Mouse (Mus musculus) intestine, embryonic 16.5 days (tissue): ENCODE data around the gene Lyzl4. TPM values are rescaled to one million over a fixed set of nuclear protein-coding genes. Genes with fewer than 3 reads are reported as not detected.

Source experiments
- ATAC-seq: fragments of 200-750 bp; cut with Nextera tagmentation; 2 replicates; pipeline ENCODE4 v1.8.0; 2017; ENCODE audit warnings: moderate TSS enrichment, moderate library complexity
- H3K27ac ChIP-seq: fragments of 300-500 bp; sonication (generic); 2 replicates; pipeline ENCODE4 v1.5.1; 2014; ENCODE audit warnings: mild to moderate bottlenecking, low read length
- H3K27me3 ChIP-seq: fragments of 300-500 bp; sonication (generic); replicated peaks from 2 replicates; pipeline ENCODE4 v1.6.1; 2014; ENCODE audit warnings: low read length, control low read depth, mixed read lengths; ENCODE audit not compliant: control insufficient read depth, insufficient read depth
- H3K36me3 ChIP-seq: fragments of 300-500 bp; sonication (generic); 2 replicates; pipeline ENCODE4 v1.6.1; 2014; ENCODE audit warnings: low read length, control low read depth; ENCODE audit not compliant: control insufficient read depth, insufficient read depth
- H3K4me1 ChIP-seq: fragments of 300-500 bp; sonication (generic); 2 replicates; pipeline ENCODE4 v1.6.1; 2014; ENCODE audit warnings: low read length, control low read depth, mixed read lengths; ENCODE audit not compliant: control insufficient read depth, insufficient read depth
- H3K4me2 ChIP-seq: fragments of 300-500 bp; sonication (generic); 2 replicates; pipeline ENCODE4 v1.6.1; 2014; ENCODE audit warnings: low read depth, low read length, control low read depth
- H3K4me3 ChIP-seq: fragments of 300-500 bp; sonication (generic); 2 replicates; pipeline ENCODE4 v1.5.1; 2014; ENCODE audit warnings: mild to moderate bottlenecking, low read length
- H3K9ac ChIP-seq: fragments of 300-500 bp; sonication (generic); 2 replicates; pipeline ENCODE4 v1.6.1; 2014; ENCODE audit warnings: low read depth, low read length
- H3K9me3 ChIP-seq: fragments of 300-500 bp; sonication (generic); 2 replicates; pipeline ENCODE4 v1.6.1; 2016; ENCODE audit warnings: low read length, control low read depth; ENCODE audit not compliant: control insufficient read depth
- WGBS: fragments of 180-500 bp; shearing (Covaris S2); extraction: QIAGEN DNeasy Blood & Tissue Kit; methylation state at CpG from one replicate; pipeline ENCODE4 v1.1.7; 2014; 5-methylcytosine and 5-hydroxymethylcytosine counted together
- polyA plus RNA-seq: library from polyadenylated mRNA; unstranded; fragments of >200 nt; fragmentation: Nextera tagmentation; extraction: Ambion mirVana; gene quantifications from 2 replicates; pipeline ENCODE4 v1.2.1, GENCODE M21; 2015

Gene Lyzl4
- polyA plus RNA-seq, 1 experiment from 2014 or later = not detected

GRCm38 (mm10) chr9:121528605-121529357 is 113.1 kb downstream of the Lyzl4 start:
- ATAC-seq = peak; percentile 26; the same call in 1 of the 2 replicates
- H3K4me2 ChIP-seq = no peak overlapping the region
- no peaks in the 10 kb centered on the region for H3K9me3 ChIP-seq
- no peaks in the 10 kb centered on the region for H3K27me3 ChIP-seq
- no peak overlapping the region for H3K4me3 ChIP-seq
- no peak overlapping the region for H3K27ac ChIP-seq
- H3K4me1 ChIP-seq = no peaks in the 10 kb centered on the region
- 64% methylated on average over 8 of the region's 8 CpGs for WGBS
- no peaks in the 10 kb centered on the region for H3K36me3 ChIP-seq
- no peak overlapping the region for H3K9ac ChIP-seq

Other genes with a start within 250 kb of the Lyzl4 start
- 65.7 and 70.7 TPM in 2 replicates for gene Cck, start 146.4 kb downstream of the Lyzl4 start, polyA plus RNA-seq
- 6.8 and 8.9 TPM in 2 replicates for gene Vipr1, start 620 bp upstream of the Lyzl4 start, polyA plus RNA-seq
- 16.1 and 16.4 TPM in 2 replicates for gene Sec22c, start 63.4 kb upstream of the Lyzl4 start, polyA plus RNA-seq
- gene Ss18l2, start 68.2 kb upstream of the Lyzl4 start, polyA plus RNA-seq = 124 and 144 TPM in 2 replicates
- gene Nktr, start 77.1 kb upstream of the Lyzl4 start, polyA plus RNA-seq = 44.8 and 46.3 TPM in 2 replicates
- gene Zfp651, start 117.2 kb upstream of the Lyzl4 start, polyA plus RNA-seq = 4.0 and 4.8 TPM in 2 replicates
- 0.27 and 0.32 TPM in 2 replicates for gene Klhl40, start 135.5 kb upstream of the Lyzl4 start, polyA plus RNA-seq
- 1.2 and 2.1 TPM in 2 replicates for gene Hhatl, start 150.4 kb upstream of the Lyzl4 start, polyA plus RNA-seq
- 0.66 and 0.81 TPM in 2 replicates for gene Ccdc13, start 197.4 kb upstream of the Lyzl4 start, polyA plus RNA-seq
- 149 and 162 TPM in 2 replicates for gene Higd1a, start 216.3 kb upstream of the Lyzl4 start, polyA plus RNA-seq